In the genomic region with DNA sequence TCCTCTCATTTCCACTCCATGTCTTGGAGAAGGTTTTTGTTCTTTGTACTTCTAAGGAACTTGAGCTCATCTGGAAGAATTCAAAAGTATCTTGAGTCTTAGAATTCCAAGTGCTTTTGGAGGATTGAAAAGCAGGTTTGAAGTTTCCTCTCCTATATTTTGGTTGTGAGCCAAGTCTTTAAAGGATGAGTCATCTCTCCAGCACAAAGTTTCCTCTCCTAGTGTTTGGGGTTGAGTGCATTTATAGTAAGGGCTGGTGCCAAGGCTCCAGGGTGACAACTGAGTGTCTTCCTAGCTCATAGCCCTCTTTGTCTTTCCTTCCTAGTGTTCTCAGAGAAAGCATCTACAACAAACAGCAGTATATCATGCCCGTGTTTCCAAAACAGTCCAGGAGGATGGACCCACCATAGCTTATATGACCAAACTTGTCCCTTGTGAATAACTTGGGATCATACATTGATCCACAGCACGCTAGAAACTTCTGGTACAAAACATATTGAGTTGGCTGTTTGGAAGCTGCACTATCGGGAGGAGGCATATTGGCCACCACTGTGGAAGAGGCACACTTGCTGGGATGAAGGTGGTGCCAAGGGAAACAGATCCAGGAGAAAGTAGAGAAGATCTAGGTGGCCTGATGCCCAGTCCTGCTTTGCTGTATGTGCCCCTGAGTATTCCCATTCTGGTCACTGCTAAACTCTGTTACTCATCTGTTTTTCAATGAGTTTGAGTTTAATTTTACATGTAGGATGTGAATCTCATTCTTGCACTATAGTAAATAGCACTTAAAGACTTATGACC, we compare ENCODE assay signal across 13 mouse cellular contexts.
"Had no signal": no experiment of that assay in that cellular context is flagged by ENCODE, and none has a peak within 500 bp of the region (broad histone marks: within the 10 kb centered on the region; RNA-seq: fewer than 3 reads in every experiment).

No protein-coding gene starts in this region.

- H3K4me1 ChIP-seq: midbrain, embryonic 10.5 days had no signal

- H3K36me3 ChIP-seq: limb, embryonic 12.5 days; liver, embryonic 13.5 days; midbrain, embryonic 10.5 days; neural tube, embryonic 15.5 days had no signal

- H3K9me3 ChIP-seq: limb, embryonic 12.5 days; liver, embryonic 13.5 days; midbrain, embryonic 10.5 days; neural tube, embryonic 15.5 days had no signal

- H3K27me3 ChIP-seq: limb, embryonic 12.5 days; liver, embryonic 13.5 days; neural tube, embryonic 15.5 days had no signal

- DNase-seq: kidney, postnatal 10 days; kidney, postnatal 4 days; liver; liver, embryonic 13.5 days; liver, postnatal 0 days; midbrain, embryonic 14.5 days; thymus, postnatal 4 days had no signal

- H3K9ac ChIP-seq: limb, embryonic 12.5 days; liver, embryonic 13.5 days; liver, postnatal 0 days; neural tube, embryonic 15.5 days had no signal

- H3K27ac ChIP-seq: layer of hippocampus, adult 2 months; limb, embryonic 12.5 days; liver, embryonic 13.5 days; midbrain, embryonic 10.5 days; neural tube, embryonic 15.5 days; stomach, postnatal 0 days had no signal

- H3K4me2 ChIP-seq: limb, embryonic 12.5 days; liver, embryonic 13.5 days; neural tube, embryonic 15.5 days had no signal

- ATAC-seq: liver, postnatal 0 days had no signal

- H3K4me3 ChIP-seq: layer of hippocampus, adult 2 months; limb, embryonic 12.5 days; liver, embryonic 13.5 days; midbrain, embryonic 10.5 days; myocyte; neural tube, embryonic 15.5 days had no signal
